Mouse (Mus musculus): ENCODE measurements at regions not wholly inside any gene's neighbourhood (a gene's known extent, or its start where the extent isn't known, plus 50 kb on each side); places are given as distances from the start of the nearest gene placed in this dataset.

DNA sequence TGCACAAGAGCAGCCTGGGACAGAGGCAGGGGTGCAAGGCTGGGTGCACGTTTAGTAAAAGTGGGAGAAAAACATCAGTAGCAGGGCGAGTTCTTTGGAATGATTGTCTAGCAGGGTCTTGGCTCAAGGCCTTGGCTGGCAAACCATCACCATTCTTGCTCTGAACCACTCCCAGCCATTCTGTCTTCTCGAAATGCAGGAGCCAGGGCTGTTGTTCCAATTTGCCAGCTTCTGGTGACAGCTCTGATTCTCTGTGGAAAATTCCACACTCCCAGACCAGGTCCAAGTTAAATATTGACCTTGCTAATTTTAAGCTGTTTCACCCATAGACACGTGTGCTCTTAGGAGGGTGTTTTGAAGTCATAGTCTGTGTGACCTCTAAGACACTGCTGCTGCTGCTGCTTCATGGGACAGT lies 441.2 kb downstream of the Fgf9 start:
- DNase-seq (ENCODE audit: low spot score): no peak
- no peak for TF ChIP-seq EP300 (IDR thresholded peaks at IDR 0.05; ENCODE audit: low read depth)
- no peak for TF ChIP-seq CTCF (IDR thresholded peaks at IDR 0.05; ENCODE audit: low read depth)
- no peaks in the 10 kb centered on the region for H3K27me3 ChIP-seq (ENCODE audit: control insufficient read depth, insufficient read depth, low read length)
- no peaks in the 10 kb centered on the region for H3K36me3 ChIP-seq (replicated peaks; ENCODE audit: control insufficient read depth, insufficient read depth, low read length)
- no peaks in the 10 kb centered on the region for H3K4me1 ChIP-seq (ENCODE audit: control insufficient read depth, insufficient read depth)
- H3K27ac ChIP-seq (ENCODE audit: low read depth): no peak overlapping the region
- no peak overlapping the region for H3K4me2 ChIP-seq (ENCODE audit: low read depth, low read length)
- H3K9me3 ChIP-seq (replicated peaks; ENCODE audit: control insufficient read depth, low read length): no peaks in the 10 kb centered on the region
- ATAC-seq (ENCODE audit: insufficient read depth, low read depth): no peak; the same call in 1 of the 2 replicates
- no peak overlapping the region for H3K4me3 ChIP-seq (ENCODE audit: low read depth, low read length)
- no peak overlapping the region for H3K9ac ChIP-seq (replicated peaks; ENCODE audit: low read depth, low read length)
- WGBS: 47% methylated on average over 4 of the region's 4 CpGs

DNA sequence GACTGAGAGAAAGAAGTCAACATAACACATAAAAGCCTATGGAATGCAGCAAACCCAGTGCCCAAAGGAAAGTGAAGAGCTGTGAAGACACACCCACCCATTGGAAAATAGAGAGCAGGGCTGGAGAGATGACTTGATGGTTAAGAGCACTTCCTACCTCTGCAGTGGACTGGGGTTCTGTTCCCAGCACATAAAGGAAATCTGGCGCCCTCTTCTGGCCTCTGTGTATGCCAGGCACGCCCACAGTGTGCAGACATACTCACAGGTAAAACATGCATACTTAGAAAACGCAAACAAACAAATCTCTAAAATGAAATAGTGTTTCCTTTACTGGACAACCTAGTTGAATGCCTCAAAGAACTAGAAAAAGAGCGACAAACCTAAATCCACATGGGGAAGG lies 440.4 kb downstream of the Fgf9 start:
- H3K27ac ChIP-seq (ENCODE audit: low read depth): no peak overlapping the region
- no peak overlapping the region for H3K4me3 ChIP-seq (ENCODE audit: low read depth, low read length)
- H3K36me3 ChIP-seq (replicated peaks; ENCODE audit: control insufficient read depth, insufficient read depth, low read length): no peaks in the 10 kb centered on the region
- 78% methylated on average over 4 of the region's 4 CpGs for WGBS
- H3K9ac ChIP-seq (replicated peaks; ENCODE audit: low read depth, low read length): no peak overlapping the region
- H3K27me3 ChIP-seq (ENCODE audit: control insufficient read depth, insufficient read depth, low read length): no peaks in the 10 kb centered on the region
- no peaks in the 10 kb centered on the region for H3K4me1 ChIP-seq (ENCODE audit: control insufficient read depth, insufficient read depth)
- H3K9me3 ChIP-seq (replicated peaks; ENCODE audit: control insufficient read depth, low read length): no peaks in the 10 kb centered on the region
- H3K4me2 ChIP-seq (ENCODE audit: low read depth, low read length): no peak overlapping the region
- TF ChIP-seq CTCF (IDR thresholded peaks at IDR 0.05; ENCODE audit: low read depth) (no peak), EP300 (IDR thresholded peaks at IDR 0.05; ENCODE audit: low read depth) (no peak)
- DNase-seq (ENCODE audit: low spot score) (no peak), ATAC-seq (ENCODE audit: insufficient read depth, low read depth) (no peak)

DNA sequence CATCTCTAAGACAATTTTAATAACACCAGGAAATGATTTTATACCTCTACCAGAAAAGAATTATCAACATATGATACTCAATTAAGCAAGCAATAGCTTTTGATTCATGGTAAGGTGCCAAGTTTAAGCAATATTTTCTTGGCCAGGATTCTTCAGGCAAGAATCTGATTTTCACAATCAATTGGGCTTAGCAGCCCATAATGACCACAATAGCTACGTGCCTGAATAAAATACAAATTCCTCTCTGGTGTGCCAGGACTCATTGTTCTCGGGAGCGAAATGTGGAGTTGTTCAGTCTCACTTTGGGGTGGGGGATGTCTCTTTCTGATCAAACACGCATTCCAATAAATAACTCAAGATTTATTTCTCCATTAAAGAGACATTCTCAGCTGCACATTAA lies 438.8 kb downstream of the Fgf9 start:
- WGBS: 67% methylated on average over 4 of the region's 4 CpGs
- Histone ChIP-seq H3K27ac (ENCODE audit: low read depth) (no peak overlapping the region), H3K4me2 (ENCODE audit: low read depth, low read length) (no peak overlapping the region), H3K9ac (replicated peaks; ENCODE audit: low read depth, low read length) (no peak overlapping the region), H3K9me3 (replicated peaks; ENCODE audit: control insufficient read depth, low read length) (no peaks in the 10 kb centered on the region), H3K36me3 (replicated peaks; ENCODE audit: control insufficient read depth, insufficient read depth, low read length) (no peaks in the 10 kb centered on the region), H3K27me3 (ENCODE audit: control insufficient read depth, insufficient read depth, low read length) (no peaks in the 10 kb centered on the region), H3K4me3 (ENCODE audit: low read depth, low read length) (no peak overlapping the region), H3K4me1 (ENCODE audit: control insufficient read depth, insufficient read depth) (no peaks in the 10 kb centered on the region)
- DNase-seq (ENCODE audit: low spot score): no peak
- no peak for TF ChIP-seq EP300 (IDR thresholded peaks at IDR 0.05; ENCODE audit: low read depth)
- no peak for TF ChIP-seq CTCF (IDR thresholded peaks at IDR 0.05; ENCODE audit: low read depth)
- no peak for ATAC-seq (ENCODE audit: insufficient read depth, low read depth)

DNA sequence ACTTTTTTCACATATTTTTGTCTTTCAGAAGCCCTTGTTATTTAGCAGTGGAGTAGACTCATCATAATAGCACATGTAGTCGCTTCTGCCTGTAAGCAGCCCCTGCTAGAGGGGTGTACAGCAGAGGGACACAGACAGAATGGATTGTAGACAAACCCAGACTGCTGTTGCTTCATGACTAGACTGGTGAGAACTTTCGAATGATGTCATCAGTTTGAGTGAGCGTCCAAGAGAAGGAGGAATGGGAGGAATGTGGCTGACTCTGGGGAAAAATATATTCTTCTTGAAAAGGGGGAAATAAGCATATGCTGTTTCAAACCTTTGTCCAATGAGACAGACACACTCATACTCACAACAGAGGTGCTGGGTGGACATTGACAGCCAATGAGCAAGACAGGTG lies 436.1 kb downstream of the Fgf9 start:
- no peak overlapping the region for H3K4me3 ChIP-seq (ENCODE audit: low read depth, low read length)
- no peak overlapping the region for H3K27ac ChIP-seq (ENCODE audit: low read depth)
- DNase-seq (ENCODE audit: low spot score) (peak; percentile 22), ATAC-seq (ENCODE audit: insufficient read depth, low read depth) (no peak)
- WGBS: 38% methylated on average over 3 of the region's 3 CpGs
- H3K27me3 ChIP-seq (ENCODE audit: control insufficient read depth, insufficient read depth, low read length): no peaks in the 10 kb centered on the region
- H3K9ac ChIP-seq (replicated peaks; ENCODE audit: low read depth, low read length): no peak overlapping the region
- H3K4me2 ChIP-seq (ENCODE audit: low read depth, low read length): no peak overlapping the region
- H3K4me1 ChIP-seq (ENCODE audit: control insufficient read depth, insufficient read depth): no peaks in the 10 kb centered on the region
- no peaks in the 10 kb centered on the region for H3K36me3 ChIP-seq (replicated peaks; ENCODE audit: control insufficient read depth, insufficient read depth, low read length)
- H3K9me3 ChIP-seq (replicated peaks; ENCODE audit: control insufficient read depth, low read length): no peaks in the 10 kb centered on the region
- TF ChIP-seq EP300 (IDR thresholded peaks at IDR 0.05; ENCODE audit: low read depth) (no peak), CTCF (IDR thresholded peaks at IDR 0.05; ENCODE audit: low read depth) (no peak)

DNA sequence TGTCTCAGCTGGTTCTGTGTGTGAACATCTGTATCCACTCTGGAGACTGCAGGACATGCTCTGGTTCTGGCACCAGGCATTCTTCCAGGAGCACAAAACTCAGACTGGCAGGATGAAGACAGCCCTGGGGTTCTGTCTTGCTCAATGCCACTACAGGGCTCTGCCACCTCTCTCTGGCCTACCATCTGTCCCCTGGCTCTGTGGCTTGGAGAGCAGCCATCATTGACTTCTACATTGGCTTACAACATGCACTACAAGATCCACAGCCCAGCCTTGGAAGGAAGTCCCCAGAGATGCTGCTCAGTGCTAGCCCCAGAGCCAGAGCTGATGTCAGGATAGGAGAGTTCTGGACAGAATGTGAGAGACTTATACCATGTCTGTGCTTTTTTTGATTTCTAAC lies 435.5 kb downstream of the Fgf9 start:
- TF ChIP-seq CTCF (IDR thresholded peaks at IDR 0.05; ENCODE audit: low read depth) (no peak), EP300 (IDR thresholded peaks at IDR 0.05; ENCODE audit: low read depth) (no peak)
- Histone ChIP-seq H3K4me1 (ENCODE audit: control insufficient read depth, insufficient read depth) (no peaks in the 10 kb centered on the region), H3K36me3 (replicated peaks; ENCODE audit: control insufficient read depth, insufficient read depth, low read length) (no peaks in the 10 kb centered on the region), H3K9ac (replicated peaks; ENCODE audit: low read depth, low read length) (no peak overlapping the region), H3K4me3 (ENCODE audit: low read depth, low read length) (no peak overlapping the region), H3K27me3 (ENCODE audit: control insufficient read depth, insufficient read depth, low read length) (no peaks in the 10 kb centered on the region), H3K9me3 (replicated peaks; ENCODE audit: control insufficient read depth, low read length) (no peaks in the 10 kb centered on the region), H3K4me2 (ENCODE audit: low read depth, low read length) (no peak overlapping the region), H3K27ac (ENCODE audit: low read depth) (no peak overlapping the region)
- DNase-seq (ENCODE audit: low spot score) (no peak), ATAC-seq (ENCODE audit: insufficient read depth, low read depth) (no peak)

DNA sequence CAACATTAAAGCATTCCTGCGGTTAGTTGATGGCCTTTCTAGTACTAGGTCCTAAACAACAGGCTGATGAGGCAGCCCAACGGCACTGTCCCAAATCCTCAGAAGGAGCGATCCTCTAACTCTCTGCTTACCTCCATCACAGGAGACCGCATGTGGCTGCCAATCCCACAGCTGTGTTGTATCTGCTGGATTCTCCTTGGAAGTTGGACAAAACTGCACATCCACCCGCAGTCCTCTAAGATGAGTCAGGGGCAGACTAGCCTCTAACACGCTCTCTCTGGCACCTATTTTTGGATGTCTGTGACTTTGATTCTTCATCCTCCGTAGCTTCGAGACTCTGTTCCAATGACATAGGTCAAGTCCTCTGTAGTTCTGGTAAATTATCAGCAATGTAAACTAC lies 432.5 kb downstream of the Fgf9 start:
- H3K9ac ChIP-seq (replicated peaks; ENCODE audit: low read depth, low read length): no peak overlapping the region
- H3K4me1 ChIP-seq (ENCODE audit: control insufficient read depth, insufficient read depth): no peaks in the 10 kb centered on the region
- TF ChIP-seq CTCF (IDR thresholded peaks at IDR 0.05; ENCODE audit: low read depth): no peak
- no peak for TF ChIP-seq EP300 (IDR thresholded peaks at IDR 0.05; ENCODE audit: low read depth)
- H3K36me3 ChIP-seq (replicated peaks; ENCODE audit: control insufficient read depth, insufficient read depth, low read length): no peaks in the 10 kb centered on the region
- H3K4me3 ChIP-seq (ENCODE audit: low read depth, low read length): no peak overlapping the region
- ATAC-seq (ENCODE audit: insufficient read depth, low read depth): no peak
- no peak overlapping the region for H3K4me2 ChIP-seq (ENCODE audit: low read depth, low read length)
- DNase-seq (ENCODE audit: low spot score): no peak
- H3K9me3 ChIP-seq (replicated peaks; ENCODE audit: control insufficient read depth, low read length): no peaks in the 10 kb centered on the region
- 53% methylated on average over 8 of the region's 8 CpGs for WGBS
- H3K27ac ChIP-seq (ENCODE audit: low read depth): no peak overlapping the region
- no peaks in the 10 kb centered on the region for H3K27me3 ChIP-seq (ENCODE audit: control insufficient read depth, insufficient read depth, low read length)

Measured in heart, postnatal 0 days (tissue).